Mouse (Mus musculus): ENCODE results near the gene Psmc6.
A peak's percentile ranks its signal among the peaks of the same experiment; 100 is the strongest.

Psmc6 gene

DNA sequence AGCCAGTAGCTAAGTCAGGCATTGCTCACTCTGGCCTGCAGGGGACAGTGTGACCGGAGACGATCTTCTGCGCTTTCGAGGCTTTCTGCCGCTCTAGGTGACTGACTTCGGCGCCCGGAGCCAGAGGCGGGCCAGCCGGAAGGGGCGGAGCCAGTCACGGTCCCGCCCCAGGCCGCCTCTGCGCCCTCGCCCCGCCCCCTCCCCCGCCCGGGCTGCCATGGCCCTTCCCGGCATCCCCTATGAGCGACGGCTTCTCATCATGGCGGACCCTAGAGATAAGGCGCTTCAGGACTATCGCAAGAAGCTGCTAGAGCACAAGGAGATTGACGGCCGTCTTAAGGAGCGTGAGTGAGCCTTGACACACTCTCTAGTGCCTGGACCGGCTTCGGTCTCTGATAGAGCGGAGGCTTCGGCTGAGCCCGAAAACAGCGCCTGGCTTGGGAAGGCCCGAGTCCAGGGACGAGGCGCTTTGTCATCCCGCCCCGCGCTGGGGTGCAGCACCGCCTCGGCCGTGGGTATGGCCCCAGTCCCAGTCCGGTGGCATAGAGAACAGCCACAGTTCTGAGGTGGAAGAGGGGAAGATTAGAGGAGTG is at the start of gene Psmc6:
TSS of gene Psmc6 (plus strand) at position 200 of the 593 bp plus-strand sequence.
- DNase-seq (ENCODE audit: low read depth, low spot score) = peak; percentile 94

DNA sequence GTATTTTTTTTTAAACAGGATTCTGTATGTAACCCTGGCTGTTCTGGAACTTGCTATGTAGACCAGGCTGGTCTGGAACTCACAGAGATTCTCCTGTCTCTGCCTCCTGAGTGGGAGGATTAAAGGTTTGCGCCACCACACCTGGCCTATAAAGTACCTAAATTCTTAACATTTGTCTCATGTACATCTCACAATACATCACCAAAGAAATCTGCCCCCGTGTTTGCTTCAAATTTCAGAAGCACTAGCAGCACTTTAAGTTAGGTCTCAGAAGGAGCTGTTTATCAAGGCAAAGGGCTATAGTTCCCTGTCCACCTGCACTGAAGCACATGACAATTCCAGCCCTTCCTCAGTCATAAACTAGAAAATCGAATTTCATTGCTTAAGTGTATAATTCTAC is 47.5 kb upstream of the Psmc6 start:
- DNase-seq (ENCODE audit: low read depth, low spot score) = no peak

GRCm38 (mm10) chr14:45291608-45292007 is 38.0 kb upstream of the Psmc6 start:
- DNase-seq (ENCODE audit: low read depth, low spot score) = no peak

- DNase-seq (ENCODE audit: low read depth, low spot score) = no peak
These were observed 25.6 kb upstream of the Psmc6 start for GRCm38 (mm10) chr14:45303939-45304338.

DNA sequence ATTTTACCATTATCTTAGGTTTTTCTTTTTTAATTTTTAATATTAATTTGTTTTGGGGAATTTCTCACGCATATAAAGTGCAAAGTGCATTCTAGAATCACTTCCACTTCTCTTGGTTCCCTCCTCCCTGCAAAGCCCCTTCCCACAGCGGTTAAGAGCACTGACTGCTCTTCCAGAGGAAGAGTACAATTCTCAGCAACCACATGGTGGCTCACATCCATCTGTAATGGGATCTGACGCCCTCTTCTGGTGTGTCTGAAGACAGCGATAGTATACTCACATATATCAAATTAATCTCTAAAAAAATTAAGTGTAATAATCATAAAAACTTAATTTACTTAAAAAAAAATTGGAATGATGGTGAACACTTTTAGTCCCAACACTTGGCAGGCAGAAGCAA is 25.2 kb upstream of the Psmc6 start:
- no peak for DNase-seq (ENCODE audit: low read depth, low spot score)

- DNase-seq (ENCODE audit: low read depth, low spot score) = no peak
These were observed 23.7 kb upstream of the Psmc6 start for GRCm38 (mm10) chr14:45305852-45306251.

- DNase-seq (ENCODE audit: low read depth, low spot score) = no peak
These were observed 21.8 kb upstream of the Psmc6 start for GRCm38 (mm10) chr14:45307630-45308328.

DNA sequence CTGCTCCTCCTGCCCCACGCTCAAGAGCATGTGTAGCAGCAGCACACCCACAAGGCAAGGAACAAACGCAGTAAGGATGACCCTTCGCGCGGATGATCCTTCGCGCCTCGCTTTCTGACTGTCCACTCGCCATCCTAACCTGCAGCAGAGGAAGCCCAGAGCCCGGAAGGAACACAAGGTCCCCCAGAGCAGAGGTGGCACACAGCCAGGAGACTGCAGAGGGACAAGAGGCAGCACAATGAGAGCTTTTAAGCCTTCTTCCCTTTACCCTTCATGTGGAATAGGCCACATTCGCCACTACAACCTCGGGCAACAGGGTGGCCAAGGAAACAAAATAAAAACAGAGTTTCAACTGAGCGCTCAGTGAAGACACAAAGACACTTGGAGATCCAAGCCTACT is 19.9 kb upstream of the Psmc6 start:
- no peak for DNase-seq (ENCODE audit: low read depth, low spot score)

GRCm38 (mm10) chr14:45310101-45310500 is 19.5 kb upstream of the Psmc6 start:
- DNase-seq (ENCODE audit: low read depth, low spot score) = no peak

DNA sequence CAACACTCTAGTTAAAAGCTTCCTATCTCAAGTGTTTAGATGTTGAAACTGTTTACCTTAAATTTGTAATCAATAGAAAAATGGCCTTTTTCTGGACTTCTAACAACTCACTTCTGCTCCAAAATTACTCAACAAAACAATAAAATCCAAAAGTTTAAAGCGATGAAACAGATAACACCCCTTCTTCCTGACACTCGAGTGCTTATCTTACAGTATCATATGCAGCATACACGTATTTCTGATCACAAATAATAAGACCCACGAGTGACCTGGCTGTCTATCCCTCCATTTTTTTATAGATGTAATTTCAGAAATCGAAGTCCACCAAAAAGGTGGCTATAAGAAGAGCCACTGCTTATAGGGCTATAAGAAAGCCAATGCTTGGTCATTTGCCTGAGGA is 12.7 kb upstream of the Psmc6 start:
- DNase-seq (ENCODE audit: low read depth, low spot score) = no peak

GRCm38 (mm10) chr14:45317921-45318411 is 11.6 kb upstream of the Psmc6 start:
- DNase-seq (ENCODE audit: low read depth, low spot score) = peak; percentile 16

DNA sequence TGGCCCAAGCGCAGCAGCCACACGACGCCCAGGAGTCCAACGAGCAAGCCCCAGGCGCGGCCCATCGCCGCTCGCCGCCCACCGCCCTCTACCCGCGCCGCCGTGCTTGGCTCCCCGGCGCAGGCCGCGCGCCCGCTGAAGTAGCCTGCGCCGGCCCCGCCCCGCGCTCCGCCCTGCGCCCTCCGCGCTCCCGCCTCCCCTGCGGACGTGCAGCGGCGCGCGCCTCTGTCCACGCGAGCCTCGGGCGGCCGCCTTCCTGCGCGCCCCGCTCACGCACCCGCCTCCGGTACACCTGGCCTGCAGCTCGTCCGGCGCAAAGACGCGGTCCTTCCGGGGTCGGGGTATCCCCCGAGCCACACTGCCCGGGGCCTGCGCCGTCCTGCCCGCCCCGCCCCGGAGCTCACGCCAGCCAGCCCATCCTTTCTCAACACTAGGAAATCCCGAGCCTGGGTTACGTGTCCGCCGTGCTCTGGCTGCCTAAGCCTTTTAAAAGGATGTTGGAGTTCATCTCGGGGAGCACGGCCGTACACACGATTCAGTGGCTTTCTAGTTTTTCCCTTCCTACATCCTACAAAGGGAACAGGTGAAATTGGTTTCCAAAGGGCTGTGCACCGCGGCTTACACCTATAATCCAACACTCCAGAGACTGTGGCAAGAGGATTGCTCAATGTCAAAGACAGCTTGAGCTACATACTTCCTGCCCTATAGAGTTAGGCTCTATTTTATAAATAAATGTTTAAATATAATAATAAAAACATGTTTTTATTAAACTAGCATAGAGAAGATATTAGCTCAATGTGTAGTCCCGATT is 11.0 kb upstream of the Psmc6 start, which contains the start of gene Ero1l:
TSS of gene Ero1l (minus strand) at position 346 of the 811 bp plus-strand sequence.
- peak; percentile 66 for DNase-seq (ENCODE audit: low read depth, low spot score)

DNA sequence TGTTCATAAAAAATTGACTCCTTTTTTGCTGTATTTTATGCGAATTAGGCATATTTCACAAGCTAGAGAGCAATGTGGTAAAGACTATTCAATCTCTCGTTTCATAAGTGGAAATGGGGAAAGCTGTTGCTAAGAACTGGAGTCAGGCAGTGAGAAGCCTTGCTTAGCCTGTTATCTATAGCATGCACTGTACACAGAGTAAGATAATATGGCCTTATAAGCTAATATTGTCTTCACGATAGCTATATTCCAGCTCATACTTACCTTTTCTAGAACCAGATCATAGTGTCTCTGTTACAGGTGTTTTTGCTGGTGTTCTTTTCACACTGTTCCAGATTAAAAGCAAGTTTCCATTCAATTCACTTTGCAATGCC is 10.4 kb upstream of the Psmc6 start:
- DNase-seq (ENCODE audit: low read depth, low spot score) = no peak

- no peak for DNase-seq (ENCODE audit: low read depth, low spot score)
These were observed 9.5 kb upstream of the Psmc6 start for GRCm38 (mm10) chr14:45320111-45320510.

DNA sequence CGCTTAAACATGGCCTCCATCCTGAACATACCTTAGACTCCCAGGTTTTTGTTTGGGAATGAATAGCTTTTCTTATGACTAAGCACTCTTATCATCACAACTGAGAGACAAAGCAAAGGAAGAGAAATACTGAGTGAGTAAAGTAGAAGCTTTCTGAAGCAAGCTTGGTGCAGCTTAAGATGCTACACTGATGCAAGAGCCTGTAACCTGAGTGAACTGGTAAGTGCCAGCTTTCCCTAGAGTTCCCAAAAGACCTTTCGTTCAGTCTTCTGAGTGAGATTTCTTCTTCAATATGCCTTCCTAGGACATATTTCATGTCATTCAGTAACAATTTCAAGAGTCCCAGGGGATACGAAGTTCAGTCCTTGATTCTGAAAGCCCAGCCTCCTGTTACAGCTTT is 8.5 kb upstream of the Psmc6 start:
- DNase-seq (ENCODE audit: low read depth, low spot score) = no peak

DNA sequence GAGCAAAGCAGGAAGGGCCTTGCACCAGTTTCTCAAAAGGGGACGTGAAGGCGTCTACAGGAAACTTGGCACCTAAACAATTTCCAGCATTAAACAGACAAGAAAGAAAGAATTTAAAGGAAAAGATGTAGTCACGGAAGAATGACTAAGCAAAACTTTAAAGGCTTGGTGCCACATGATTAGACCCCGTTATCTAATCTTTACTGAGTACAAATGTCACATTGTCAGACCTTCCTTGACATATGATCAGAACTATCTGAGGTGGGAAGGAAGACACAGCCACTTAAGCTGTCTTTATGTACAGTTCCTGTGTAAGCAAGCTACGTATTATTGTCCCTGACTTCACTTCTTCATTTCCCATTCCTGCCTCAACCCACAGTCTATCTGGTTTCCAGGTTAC is 8.0 kb upstream of the Psmc6 start:
- DNase-seq (ENCODE audit: low read depth, low spot score) = no peak

DNA sequence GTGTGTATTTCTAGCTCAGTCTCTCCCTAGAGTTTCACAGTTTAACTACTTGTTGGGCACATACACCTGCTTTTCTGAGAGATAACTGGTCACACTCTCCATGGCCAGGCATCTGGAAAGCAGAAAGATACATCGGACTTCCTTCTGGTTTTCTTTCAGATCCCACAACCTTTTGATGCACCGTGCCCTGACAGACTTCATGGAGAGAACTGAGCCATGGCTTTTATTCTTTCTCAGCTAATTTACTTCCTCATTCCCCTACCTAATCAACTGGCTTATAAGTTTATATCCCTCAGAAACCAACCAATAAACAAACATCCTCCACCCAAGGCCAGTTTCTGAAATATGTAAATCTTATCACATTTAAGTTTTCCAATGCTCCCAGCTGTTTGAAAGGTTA is 7.1 kb upstream of the Psmc6 start:
- DNase-seq (ENCODE audit: low read depth, low spot score) = no peak

DNA sequence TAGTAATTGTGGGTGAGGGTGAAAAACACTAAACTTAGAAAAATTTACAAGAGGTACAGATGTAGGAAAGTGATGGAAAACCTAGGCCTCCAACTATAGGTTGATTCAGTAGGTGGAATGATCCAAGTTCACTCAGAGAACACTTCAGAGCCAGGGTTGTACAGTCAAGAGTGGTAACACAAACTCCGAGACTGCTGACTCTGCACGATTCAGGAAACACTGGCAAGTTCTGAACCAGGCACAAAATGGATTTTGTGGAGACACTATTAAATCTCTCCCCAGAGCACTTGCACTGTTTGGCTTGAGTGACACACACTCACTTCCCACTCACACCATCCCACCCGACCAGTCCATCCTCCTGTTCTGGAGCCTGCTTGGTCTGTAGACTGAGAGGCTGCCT is 6.3 kb upstream of the Psmc6 start:
- no peak for DNase-seq (ENCODE audit: low read depth, low spot score)

- no peak for DNase-seq (ENCODE audit: low read depth, low spot score)
These were observed 4.1 kb upstream of the Psmc6 start for GRCm38 (mm10) chr14:45325471-45325870.

DNA sequence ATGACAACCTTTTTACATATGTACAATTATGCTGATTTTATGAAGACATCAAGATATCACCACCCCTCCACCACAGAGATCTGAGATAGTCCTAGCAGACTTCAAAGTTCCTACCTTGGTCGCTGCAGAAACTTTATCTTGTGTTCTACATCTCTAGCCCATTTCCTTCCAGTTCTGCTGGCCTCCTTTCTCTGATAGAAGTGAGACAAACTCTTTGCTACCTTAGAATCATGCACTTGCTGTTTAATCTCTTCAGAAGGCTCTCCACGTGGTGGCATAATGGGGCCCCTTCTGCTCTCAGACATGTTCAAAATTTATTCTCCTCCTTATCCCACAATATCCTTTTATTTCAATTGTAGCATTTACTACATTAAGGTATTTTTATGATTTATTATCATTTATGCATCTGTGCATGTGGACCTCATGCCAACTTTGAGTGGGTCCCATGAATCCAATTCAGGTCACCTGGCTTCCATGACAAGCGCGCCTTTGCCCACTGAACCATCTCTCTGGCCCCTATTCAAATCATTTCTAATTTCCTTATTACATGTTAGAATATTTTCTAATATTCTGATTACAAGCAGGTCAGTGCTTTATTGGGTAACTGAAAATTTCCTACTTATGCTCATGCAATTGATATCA is 1.4 kb upstream of the Psmc6 start:
- DNase-seq (ENCODE audit: low read depth, low spot score) = no peak

DNA sequence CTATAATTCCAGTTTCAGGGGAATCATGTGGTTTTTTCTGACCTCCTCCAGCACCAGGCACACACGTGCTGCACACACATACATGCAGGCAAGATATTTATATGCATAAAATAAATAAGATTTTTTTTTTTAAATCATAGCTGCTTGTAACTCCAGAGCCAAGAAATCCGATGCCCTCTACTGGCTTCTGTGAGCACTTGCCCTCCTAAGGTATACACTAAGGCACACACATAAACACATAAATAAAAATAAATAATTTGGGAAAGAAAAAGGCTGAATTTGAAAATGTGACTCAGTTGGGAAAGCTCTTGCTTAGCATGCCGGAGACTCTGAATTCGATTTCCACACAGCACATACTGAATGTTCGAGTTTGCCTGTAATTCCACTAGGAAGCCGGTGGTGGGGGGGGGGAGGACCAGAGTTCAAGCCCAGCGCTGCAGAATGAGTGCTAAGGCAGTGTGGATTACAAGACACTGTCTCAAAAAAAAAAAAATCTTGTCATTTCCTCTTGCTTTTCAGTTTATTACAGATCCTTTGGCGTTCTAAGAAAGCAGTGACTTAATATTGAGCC is 485 bp upstream of the Psmc6 start:
- peak; percentile 11 for DNase-seq (ENCODE audit: low read depth, low spot score)

All from forelimb bud, embryonic 11.5 days (tissue).